Mouse (Mus musculus): ENCODE results near the gene Tdo2.

DNA sequence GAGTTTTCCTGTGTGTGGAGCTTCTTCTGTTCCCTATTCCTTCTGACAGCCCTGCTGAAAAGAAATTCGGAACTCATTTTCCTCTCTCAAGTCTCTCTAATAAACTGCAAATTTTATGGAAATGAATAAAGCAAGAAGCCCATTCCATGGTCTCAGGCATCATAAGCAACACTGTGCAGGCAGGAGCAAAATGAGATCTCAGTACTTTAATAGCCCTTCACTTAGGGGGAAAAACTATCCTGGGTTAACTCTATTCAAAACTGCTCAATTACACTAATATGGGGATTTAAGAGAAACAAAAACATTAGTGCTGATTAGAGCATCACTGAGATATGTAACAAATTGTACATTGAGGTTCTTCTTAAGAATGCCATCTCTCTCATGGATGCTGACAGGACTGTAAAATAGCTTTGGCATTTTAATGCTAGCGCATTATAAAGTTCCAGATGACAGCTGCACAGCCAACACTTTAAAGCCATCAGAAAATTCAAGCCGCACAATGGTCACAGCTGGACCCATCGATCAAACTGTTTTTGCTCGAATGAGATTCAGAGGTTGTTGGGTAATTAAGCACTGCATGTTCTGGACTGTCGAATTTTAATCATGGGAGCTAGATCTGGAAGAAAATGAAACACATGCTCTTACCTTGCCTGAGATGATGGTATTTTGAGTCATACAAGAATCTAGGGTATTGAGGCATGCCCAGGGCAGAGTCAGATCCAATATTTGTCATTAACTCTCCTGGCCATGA, 65.5 kb downstream of the Tdo2 start:
- TF ChIP-seq POLR2A (IDR thresholded peaks at IDR 0.05; ENCODE audit: insufficient read depth, low read depth, low read length) (no peak), CTCF (IDR thresholded peaks at IDR 0.05) (no peak), EP300 (IDR thresholded peaks at IDR 0.05; ENCODE audit: insufficient read depth, low read depth, low read length) (no peak)
